Mouse (Mus musculus): Measurements from ENCODE around the gene Klhl21.
"Not testable (repeated sequence)": the region's sequence is repeated elsewhere in the genome, so short reads cannot be mapped to it uniquely, and the experiment has no call there.

Gene Klhl21

GRCm38 (mm10) chr4:152021568-152022097 is 13.0 kb downstream of the Klhl21 start:
- no peak for DNase-seq (ENCODE audit: low spot score in 2 of 2)

GRCm38 (mm10) chr4:152022506-152022905 is 13.9 kb downstream of the Klhl21 start:
- no peak for DNase-seq (ENCODE audit: low spot score in 2 of 2)

GRCm38 (mm10) chr4:152024525-152024924 is 15.9 kb downstream of the Klhl21 start:
- no peak for DNase-seq (ENCODE audit: low spot score in 2 of 2)

GRCm38 (mm10) chr4:152026751-152027508 is 18.3 kb downstream of the Klhl21 start:
- no peak for DNase-seq (ENCODE audit: low spot score in 2 of 2)

- peak; percentile 93 to 96 for DNase-seq (ENCODE audit: low spot score in 2 of 2)
Measured at GRCm38 (mm10) chr4:152027524-152027923, 18.9 kb downstream of the Klhl21 start, which contains the start of gene Zbtb48. TSS of gene Zbtb48 (minus strand) at chr4:152027671.

- DNase-seq (ENCODE audit: low spot score in 2 of 2): no peak
Measured at GRCm38 (mm10) chr4:152028456-152028855, 19.9 kb downstream of the Klhl21 start.

- no peak for DNase-seq (ENCODE audit: low spot score in 2 of 2)
Measured at GRCm38 (mm10) chr4:152029087-152029486, 20.5 kb downstream of the Klhl21 start.

GRCm38 (mm10) chr4:152029997-152030396 is 21.4 kb downstream of the Klhl21 start:
- DNase-seq (ENCODE audit: low spot score in 2 of 2): no peak

GRCm38 (mm10) chr4:152032922-152033321 is 24.3 kb downstream of the Klhl21 start:
- no peak for DNase-seq (ENCODE audit: low spot score in 2 of 2)

- not testable (repeated sequence) for DNase-seq (ENCODE audit: low spot score in 2 of 2)
Measured at GRCm38 (mm10) chr4:152036464-152036863, 27.9 kb downstream of the Klhl21 start.

- DNase-seq (ENCODE audit: low spot score in 2 of 2): no peak
Measured at GRCm38 (mm10) chr4:152038225-152038984, 29.8 kb downstream of the Klhl21 start, which contains the start of gene Tas1r1. TSS of gene Tas1r1 (minus strand) at chr4:152038568.

GRCm38 (mm10) chr4:152038985-152039830 is 30.6 kb downstream of the Klhl21 start, which contains the start of gene Nol9:
TSS of gene Nol9 (plus strand) at chr4:152039321.
- DNase-seq (ENCODE audit: low spot score in 2 of 2): peak; percentile 84 to 93

GRCm38 (mm10) chr4:152039831-152040310 is 31.3 kb downstream of the Klhl21 start:
- DNase-seq (ENCODE audit: low spot score in 2 of 2): no peak

- DNase-seq (ENCODE audit: low spot score in 2 of 2): no peak
Measured at GRCm38 (mm10) chr4:152041924-152042641, 33.5 kb downstream of the Klhl21 start.

GRCm38 (mm10) chr4:152043171-152043570 is 34.6 kb downstream of the Klhl21 start:
- no peak for DNase-seq (ENCODE audit: low spot score in 2 of 2)

- DNase-seq (ENCODE audit: low spot score in 2 of 2): no peak
Measured at GRCm38 (mm10) chr4:152044609-152045008, 36.0 kb downstream of the Klhl21 start.

- no peak for DNase-seq (ENCODE audit: low spot score in 2 of 2)
Measured at GRCm38 (mm10) chr4:152062390-152063110, 53.9 kb downstream of the Klhl21 start.

- DNase-seq (ENCODE audit: low spot score in 2 of 2): no peak
Measured at GRCm38 (mm10) chr4:152067280-152067679, 58.7 kb downstream of the Klhl21 start.
